Mouse (Mus musculus): ENCODE data around the gene Maml1. TPM values are rescaled to one million over a fixed set of nuclear protein-coding genes. Genes with fewer than 3 reads are reported as not detected.

Gene Maml1
- polyA plus RNA-seq, 1 experiment, result 11.7 TPM

DNA sequence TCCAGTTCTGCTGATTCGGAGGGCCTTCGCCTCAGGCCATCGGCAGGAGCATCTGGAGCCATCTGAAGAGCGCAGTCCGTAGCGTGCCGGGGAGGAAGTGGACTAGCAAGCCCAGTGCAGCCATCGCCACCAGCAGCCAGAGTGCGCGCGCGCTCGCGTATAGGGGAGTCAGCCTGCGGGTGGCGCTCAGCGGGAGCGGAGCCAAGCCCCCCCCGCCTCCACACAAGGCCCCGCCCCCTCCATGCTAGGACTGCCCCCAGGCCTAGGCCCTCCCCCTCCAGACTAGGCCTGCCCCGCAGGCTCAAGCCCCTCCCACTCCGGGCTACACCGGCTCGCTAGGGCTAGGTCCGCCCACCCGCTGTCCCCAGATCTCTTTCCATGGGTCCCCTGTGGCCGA, 55.6 kb downstream of the Maml1 start:
- TF ChIP-seq GATA1 (IDR thresholded peaks at IDR 0.05; ENCODE audit: low read length), result no peak

- no peak for TF ChIP-seq GATA1 (IDR thresholded peaks at IDR 0.05; ENCODE audit: low read length)
These were observed 57.5 kb downstream of the Maml1 start for GRCm38 (mm10) chr11:50234606-50235005.

DNA sequence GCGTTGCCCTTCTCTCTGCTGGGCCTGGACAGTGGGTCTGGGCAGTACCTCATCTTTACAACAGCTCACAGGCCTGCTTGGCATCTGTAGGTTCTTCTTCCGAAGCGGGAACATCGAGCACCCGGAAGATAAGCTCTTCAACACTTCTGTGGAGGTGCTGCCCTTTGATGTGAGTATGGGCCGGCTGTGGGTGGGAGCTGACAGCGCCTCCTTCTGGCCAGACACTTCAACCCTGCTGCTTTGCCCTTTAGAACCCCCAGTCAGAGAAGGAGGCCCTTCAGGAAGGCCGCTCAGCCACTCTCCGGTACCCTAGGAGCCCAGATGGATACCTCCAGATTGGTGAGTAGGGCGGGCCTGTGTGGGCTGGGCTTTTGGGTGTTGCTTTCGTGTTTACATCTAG, 58.1 kb downstream of the Maml1 start:
- no peak for TF ChIP-seq GATA1 (IDR thresholded peaks at IDR 0.05; ENCODE audit: low read length)

DNA sequence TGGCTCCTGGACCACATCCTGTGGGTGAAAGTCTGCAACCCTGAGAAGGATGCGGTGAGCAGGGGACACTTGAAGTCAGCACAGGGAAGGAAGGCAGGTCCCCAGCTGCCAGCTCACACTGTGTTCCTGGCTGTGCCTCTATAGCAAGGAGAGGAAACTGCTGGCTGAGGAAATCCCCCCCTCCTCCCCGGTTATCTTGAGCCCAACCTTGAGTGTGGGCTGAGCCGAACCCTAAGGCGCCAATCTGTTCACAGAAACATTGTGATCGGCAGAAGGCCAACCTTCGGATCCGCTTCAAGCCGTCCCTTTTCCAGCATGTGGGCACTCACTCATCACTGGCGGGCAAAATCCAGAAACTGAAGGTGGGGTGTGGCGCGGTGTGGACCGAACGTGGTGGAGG, 59.1 kb downstream of the Maml1 start:
- TF ChIP-seq GATA1 (IDR thresholded peaks at IDR 0.05; ENCODE audit: low read length), result no peak

DNA sequence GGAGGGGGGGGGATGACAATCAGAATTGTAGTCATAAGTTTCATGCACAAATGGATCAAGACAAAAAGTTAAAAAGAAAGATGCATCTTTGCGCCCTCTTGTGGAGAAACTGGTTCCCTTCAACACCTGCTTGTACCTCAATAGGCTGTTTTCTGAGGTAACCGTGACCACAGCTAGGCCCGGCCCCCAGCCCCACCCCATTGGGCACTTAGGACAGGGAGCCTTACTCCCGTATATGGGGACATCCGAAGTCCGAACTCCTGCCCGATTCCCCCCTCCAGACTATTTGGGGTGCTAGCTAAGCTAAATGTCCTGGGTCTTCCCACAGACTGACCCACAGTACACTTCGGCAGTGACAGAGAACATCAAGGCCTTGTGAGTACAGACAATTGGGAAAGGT, 60.7 kb downstream of the Maml1 start:
- TF ChIP-seq GATA1 (IDR thresholded peaks at IDR 0.05; ENCODE audit: low read length), result no peak

- no peak for TF ChIP-seq GATA1 (IDR thresholded peaks at IDR 0.05; ENCODE audit: low read length)
These were observed 61.4 kb downstream of the Maml1 start for GRCm38 (mm10) chr11:50230481-50231304.

DNA sequence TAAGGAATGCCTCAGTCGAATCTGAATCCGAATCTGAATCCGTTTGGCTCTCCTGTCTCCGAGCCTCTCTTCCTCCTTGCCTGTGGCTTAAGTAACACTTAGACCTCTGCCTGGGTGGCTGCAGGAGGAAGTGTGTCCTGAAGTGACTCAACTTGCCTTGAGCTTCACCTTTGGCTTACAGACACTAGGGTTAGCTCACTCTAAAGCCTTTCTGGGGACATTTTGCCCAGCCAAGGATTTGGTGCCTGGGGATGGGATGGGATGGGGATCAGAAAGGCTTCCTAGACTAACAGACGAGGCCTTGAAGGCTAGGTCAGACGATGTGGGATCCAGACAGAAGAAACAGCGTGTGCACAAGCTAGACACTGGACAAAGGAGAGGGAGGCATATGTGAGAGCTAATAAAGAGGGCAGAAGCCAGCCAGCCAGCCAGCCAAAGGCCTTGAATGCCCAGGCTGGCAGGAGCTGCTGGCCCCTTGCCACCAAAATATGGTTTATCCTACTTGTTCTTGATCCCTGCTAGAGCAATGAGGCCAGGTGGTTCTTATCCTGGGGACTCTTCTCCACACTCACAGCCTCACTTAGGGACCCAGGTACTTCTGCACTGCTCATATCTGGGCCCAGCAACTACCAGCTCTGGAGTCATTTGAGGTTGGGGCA, 62.7 kb downstream of the Maml1 start:
- no peak for TF ChIP-seq GATA1 (IDR thresholded peaks at IDR 0.05; ENCODE audit: low read length)

GRCm38 (mm10) chr11:50228772-50229171, 63.3 kb downstream of the Maml1 start:
- no peak for TF ChIP-seq GATA1 (IDR thresholded peaks at IDR 0.05; ENCODE audit: low read length)

DNA sequence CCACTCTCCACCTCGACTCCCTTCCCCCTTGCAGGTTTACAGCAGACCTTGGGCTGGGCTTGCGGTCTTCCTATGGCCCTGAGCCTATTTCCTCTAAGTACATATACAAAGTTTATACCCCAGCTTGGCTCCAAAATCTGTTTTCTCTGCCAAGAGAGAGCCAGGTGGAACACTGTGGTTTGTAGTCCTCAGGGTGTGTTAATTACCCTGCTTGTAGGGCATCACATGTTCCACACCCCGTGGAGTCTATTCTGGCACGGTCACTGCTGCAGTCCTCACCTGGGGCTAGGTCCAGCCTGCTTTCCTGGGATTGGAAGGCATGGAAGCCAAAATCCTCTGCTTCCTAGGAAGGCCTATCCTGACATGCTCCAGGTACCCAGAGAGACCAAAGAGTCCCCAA, 64.4 kb downstream of the Maml1 start:
- TF ChIP-seq GATA1 (IDR thresholded peaks at IDR 0.05; ENCODE audit: low read length), result no peak

GRCm38 (mm10) chr11:50227226-50227625, 64.9 kb downstream of the Maml1 start:
- no peak for TF ChIP-seq GATA1 (IDR thresholded peaks at IDR 0.05; ENCODE audit: low read length)

- TF ChIP-seq GATA1 (IDR thresholded peaks at IDR 0.05; ENCODE audit: low read length), result no peak
These were observed 65.7 kb downstream of the Maml1 start for GRCm38 (mm10) chr11:50226406-50226805.

GRCm38 (mm10) chr11:50225611-50226378, 66.3 kb downstream of the Maml1 start:
- TF ChIP-seq GATA1 (IDR thresholded peaks at IDR 0.05; ENCODE audit: low read length), result no peak

GRCm38 (mm10) chr11:50224671-50225530, 67.2 kb downstream of the Maml1 start:
- TF ChIP-seq GATA1 (IDR thresholded peaks at IDR 0.05; ENCODE audit: low read length), result peak; percentile 19

- no peak for TF ChIP-seq GATA1 (IDR thresholded peaks at IDR 0.05; ENCODE audit: low read length)
These were observed 68.1 kb downstream of the Maml1 start for GRCm38 (mm10) chr11:50223783-50224662.

All from G1E-ER4 (cell line).